Mouse (Mus musculus) heart, adult 2 months (tissue): Measurements from ENCODE around the gene Map3k20. TPM values are rescaled to one million over a fixed set of nuclear protein-coding genes. Genes with fewer than 3 reads are reported as not detected.

Experiments used
- DNase-seq, 2 experiments: peaks; one replicate each; pipeline ENCODE4 v3.0.0; 2021
- H3K27ac ChIP-seq: fragments of 200-600 bp; 2 replicates; pipeline ENCODE4 v1.8.1; 2022
- H3K27me3 ChIP-seq: fragments of 200-500 bp; 2 replicates; pipeline ENCODE4 v1.6.1; 2012; ENCODE audit warnings: mild to moderate bottlenecking, low read length, inconsistent platforms, mixed read lengths; ENCODE audit not compliant: control insufficient read depth, insufficient read depth
- H3K36me3 ChIP-seq: fragments of 200-500 bp; 2 replicates; pipeline ENCODE4 v1.6.1; 2012; ENCODE audit warnings: low read length, inconsistent platforms; ENCODE audit not compliant: control insufficient read depth, insufficient read depth
- H3K4me1 ChIP-seq: fragments of 200-500 bp; 2 replicates; pipeline ENCODE4 v1.6.1; 2011; ENCODE audit warnings: low read length; ENCODE audit not compliant: control insufficient read depth, insufficient read depth
- H3K4me3 ChIP-seq: fragments of 200-600 bp; 2 replicates; pipeline ENCODE4 v1.8.1; 2022
- H3K79me2 ChIP-seq: fragments of 200-500 bp; replicated peaks from 2 replicates; pipeline ENCODE4 v1.6.1; 2012; ENCODE audit warnings: mild to moderate bottlenecking, inconsistent platforms, low read length, moderate library complexity, mixed read lengths; ENCODE audit not compliant: control insufficient read depth, insufficient read depth
- H3K9ac ChIP-seq: fragments of 200-500 bp; 2 replicates; pipeline ENCODE4 v1.6.1; 2012; ENCODE audit warnings: low read depth, mild to moderate bottlenecking, control low read depth, inconsistent platforms, low read length, mixed read lengths
- CTCF ChIP-seq: fragments of 200-600 bp; IDR thresholded peaks from 2 replicates; pipeline ENCODE4 v1.8.1; 2022; ENCODE audit warnings: antibody characterized with exemption, mild to moderate bottlenecking, moderate library complexity
- EP300 ChIP-seq: fragments of 200-500 bp; IDR thresholded peaks from 2 replicates; pipeline ENCODE4 v1.6.1; 2011; ENCODE audit warnings: low read depth, low read length, control low read depth; ENCODE audit not compliant: insufficient read depth
- POLR2A ChIP-seq: fragments of 200-500 bp; IDR thresholded peaks from 2 replicates; pipeline ENCODE4 v1.6.1; 2011; ENCODE audit warnings: mild to moderate bottlenecking, low read depth, low read length, control low read depth; ENCODE audit not compliant: insufficient read depth
- WGBS: fragments of 180-500 bp; shearing (Covaris S2); methylation state at CpG from one replicate; pipeline ENCODE4 v1.1.7; 2018; 5-methylcytosine and 5-hydroxymethylcytosine counted together
- intact Hi-C: fragments of 180-260 bp; cut with DNase I; formaldehyde crosslinking; loops from one replicate; pipeline ENCODE4 v1.15.1; 2025
- polyA plus RNA-seq: library from polyadenylated mRNA; depleted of rRNA; stranded (reverse); fragments of >200 nt; gene quantifications from 2 replicates; pipeline ENCODE4 v1.2.3, GENCODE M21; 2012
- total RNA-seq, 2 experiments: library from RNA; stranded (reverse); gene quantifications; 2 replicates each; pipeline ENCODE4 v1.2.3; 2021

The Map3k20 gene
- total and polyA plus RNA-seq, 3 experiments, result 75.1 to 303 (median 275) TPM

- DNase-seq, result no peak
- TF ChIP-seq CTCF, result no peak
- TF ChIP-seq POLR2A, result no peak
- no peak for TF ChIP-seq EP300
- H3K36me3 ChIP-seq, result no peaks in the 10 kb centered on the region
- H3K9ac ChIP-seq, result no peak overlapping the region
- intact Hi-C loops, result no loop called here
- no peaks in the 10 kb centered on the region for H3K4me1 ChIP-seq
- WGBS, result 52% methylated on average over 10 of the region's 10 CpGs
- no peak overlapping the region for H3K4me3 ChIP-seq
- no peaks in the 10 kb centered on the region for H3K27me3 ChIP-seq
- H3K27ac ChIP-seq, result no peak overlapping the region
- H3K79me2 ChIP-seq, result no peaks in the 10 kb centered on the region
Observed at GRCm38 (mm10) chr2:72409968-72410367, 124.5 kb downstream of the Map3k20 start.

DNA sequence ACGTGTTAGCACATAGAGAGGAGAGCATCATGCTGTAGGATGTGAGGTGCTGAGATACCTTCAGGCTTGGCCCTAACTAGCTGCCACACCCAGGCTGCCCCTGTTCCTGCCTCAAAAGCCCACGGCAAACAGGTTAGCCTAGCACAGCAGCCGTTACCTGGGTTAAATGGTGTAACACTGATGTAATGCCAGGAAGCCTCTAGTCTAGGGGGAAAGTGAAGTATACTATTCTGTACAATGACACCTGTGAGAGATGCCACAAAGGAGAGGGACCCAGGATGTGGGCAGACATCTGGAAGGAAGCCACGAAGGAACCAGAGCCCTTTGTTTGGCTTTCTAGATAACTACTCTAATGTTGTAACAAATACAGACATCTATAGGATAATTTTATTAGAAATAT lies 126.8 kb downstream of the Map3k20 start:
- TF ChIP-seq POLR2A, result no peak
- TF ChIP-seq EP300, result no peak
- no peak for TF ChIP-seq CTCF
- no peaks in the 10 kb centered on the region for H3K79me2 ChIP-seq
- no peaks in the 10 kb centered on the region for H3K27me3 ChIP-seq
- 83% methylated on average over 4 of the region's 4 CpGs for WGBS
- intact Hi-C loops, result no loop called here
- no peaks in the 10 kb centered on the region for H3K4me1 ChIP-seq
- H3K4me3 ChIP-seq, result no peak overlapping the region
- no peaks in the 10 kb centered on the region for H3K36me3 ChIP-seq
- H3K27ac ChIP-seq, result no peak overlapping the region
- no peak overlapping the region for H3K9ac ChIP-seq
- DNase-seq, result no peak

DNA sequence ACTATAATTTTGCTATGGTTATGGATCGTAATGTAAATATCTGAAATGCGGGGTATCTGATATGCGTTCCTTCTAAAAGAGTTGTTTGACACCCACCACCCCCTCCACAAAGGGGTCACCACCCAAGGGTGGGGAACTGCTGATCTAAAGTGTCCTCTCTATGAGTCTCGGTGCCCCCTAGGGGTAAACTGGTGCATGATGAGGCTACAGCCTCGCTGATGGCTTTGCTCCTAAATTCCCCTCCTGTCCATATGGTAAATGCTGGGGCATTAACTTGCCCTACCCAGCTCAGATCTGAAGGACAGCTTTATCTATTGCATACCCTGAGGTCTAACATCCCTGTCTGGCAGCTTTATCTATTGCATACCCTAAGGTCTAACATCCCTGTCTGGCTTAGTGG lies 130.0 kb downstream of the Map3k20 start:
- no peak for DNase-seq
- intact Hi-C loops, result no loop called here
- H3K9ac ChIP-seq, result no peak overlapping the region
- H3K36me3 ChIP-seq, result no peaks in the 10 kb centered on the region
- H3K27me3 ChIP-seq, result no peaks in the 10 kb centered on the region
- TF ChIP-seq CTCF, result peak; percentile 45
- no peak for TF ChIP-seq POLR2A
- no peak for TF ChIP-seq EP300
- no peaks in the 10 kb centered on the region for H3K4me1 ChIP-seq
- no peaks in the 10 kb centered on the region for H3K79me2 ChIP-seq
- WGBS, result 88% methylated on average over 5 of the region's 5 CpGs
- no peak overlapping the region for H3K27ac ChIP-seq
- no peak overlapping the region for H3K4me3 ChIP-seq

GRCm38 (mm10) chr2:72416095-72417080 lies 131.0 kb downstream of the Map3k20 start:
- DNase-seq, result no peak
- H3K27me3 ChIP-seq, result no peaks in the 10 kb centered on the region
- H3K79me2 ChIP-seq, result no peaks in the 10 kb centered on the region
- H3K27ac ChIP-seq, result no peak overlapping the region
- H3K4me3 ChIP-seq, result no peak overlapping the region
- no peaks in the 10 kb centered on the region for H3K36me3 ChIP-seq
- WGBS, result 65% methylated on average over 14 of the region's 14 CpGs
- TF ChIP-seq EP300 (no peak), CTCF (no peak), POLR2A (no peak)
- no peak overlapping the region for H3K9ac ChIP-seq
- intact Hi-C loops, result no loop called here
- peaks cover 2% of the 10 kb centered on the region; the same call in 1 of the 2 replicates for H3K4me1 ChIP-seq

DNA sequence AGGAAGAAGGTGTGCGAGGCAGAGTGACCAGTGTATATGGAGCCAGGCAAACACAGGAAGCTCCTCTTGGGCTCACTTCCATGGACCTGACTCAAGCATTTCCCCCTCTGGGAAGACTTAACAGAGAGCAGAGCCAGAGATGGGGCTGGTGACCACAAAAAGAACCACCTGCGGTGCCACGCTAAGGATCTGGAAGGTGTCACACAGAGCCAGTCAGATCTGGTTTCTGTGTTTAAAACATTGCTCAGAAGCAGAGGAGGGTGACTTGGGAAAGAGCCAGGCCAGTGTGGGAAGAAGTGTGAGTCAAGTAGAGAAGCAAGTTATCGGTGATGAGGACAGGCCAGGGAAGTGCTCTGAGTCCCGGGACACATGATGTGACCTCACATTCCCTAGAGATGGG lies 135.1 kb downstream of the Map3k20 start:
- Histone ChIP-seq H3K4me1 (peaks cover 2% of the 10 kb centered on the region), H3K27ac (no peak overlapping the region), H3K36me3 (no peaks in the 10 kb centered on the region), H3K27me3 (no peaks in the 10 kb centered on the region), H3K4me3 (no peak overlapping the region), H3K79me2 (no peaks in the 10 kb centered on the region), H3K9ac (no peak overlapping the region)
- TF ChIP-seq CTCF, result no peak
- no peak for TF ChIP-seq EP300
- TF ChIP-seq POLR2A, result no peak
- intact Hi-C loops, result no loop called here
- no peak for DNase-seq
- 57% methylated on average over 5 of the region's 5 CpGs for WGBS

DNA sequence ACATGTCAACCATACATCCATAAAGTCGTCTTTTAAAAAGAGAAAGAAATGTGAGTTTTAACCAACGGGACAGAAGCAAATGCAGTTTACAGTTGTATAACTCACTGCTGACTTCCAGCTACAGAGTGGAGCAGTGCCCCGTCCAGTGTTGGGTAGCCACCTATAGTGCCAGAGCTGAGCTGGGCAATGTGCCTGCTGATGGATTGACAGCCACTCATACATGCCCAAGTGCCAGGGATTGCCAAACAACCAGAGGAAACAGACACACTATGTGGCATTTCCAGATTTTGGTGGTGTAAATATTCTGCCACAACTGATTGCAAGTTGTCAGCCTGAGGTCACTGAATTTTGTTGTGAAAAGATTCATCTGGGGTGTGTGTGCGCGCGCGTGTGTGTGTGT lies 139.2 kb downstream of the Map3k20 start:
- Histone ChIP-seq H3K4me3 (no peak overlapping the region), H3K27me3 (no peaks in the 10 kb centered on the region), H3K36me3 (no peaks in the 10 kb centered on the region), H3K9ac (no peak overlapping the region), H3K79me2 (no peaks in the 10 kb centered on the region), H3K27ac (no peak overlapping the region), H3K4me1 (peaks cover 2% of the 10 kb centered on the region)
- intact Hi-C loops, result no loop called here
- peak in 1 of 2 experiments; percentile 21 for DNase-seq
- 81% methylated on average over 7 of the region's 7 CpGs for WGBS
- TF ChIP-seq CTCF (no peak), EP300 (no peak), POLR2A (no peak)
